ENCODE assay signal across 12 mouse cellular contexts in the genomic region with DNA sequence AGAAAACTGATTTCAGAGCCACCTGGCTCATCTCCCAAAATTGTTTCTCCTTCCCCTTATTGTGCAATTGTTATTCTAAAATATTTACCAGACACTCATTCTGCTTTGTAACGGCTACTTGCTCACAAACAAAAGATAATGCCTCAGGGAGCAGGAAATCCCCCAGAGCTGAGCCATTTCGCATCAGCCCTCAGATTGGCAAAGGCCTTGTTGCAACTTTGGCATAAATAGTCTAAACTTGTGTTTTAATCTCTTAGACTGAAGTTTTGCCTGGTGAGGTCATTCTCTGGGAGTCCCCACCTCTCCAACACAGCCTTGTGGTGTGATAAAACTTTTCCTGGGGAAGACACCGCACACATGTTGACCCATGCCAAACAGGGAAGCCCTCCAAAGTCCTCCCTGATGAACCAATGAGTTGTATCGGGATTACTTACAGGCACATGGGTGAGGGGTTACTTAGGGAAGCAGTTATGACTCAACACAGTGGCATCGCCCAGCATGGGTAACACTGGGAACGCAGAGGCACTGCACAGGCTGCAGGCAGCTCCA. TPM values are rescaled to one million over a fixed set of nuclear protein-coding genes. Genes with fewer than 3 reads are reported as not detected.
DNase-seq lines count a peak whose midpoint lies in the region; ATAC-seq lines count a peak whose summit lies in the region.
"Had no signal": no experiment of that assay in that cellular context is flagged by ENCODE, and none has a peak within 500 bp of the region (broad histone marks: within the 10 kb centered on the region; RNA-seq: fewer than 3 reads in every experiment).

No protein-coding gene starts in this region.

- peak; percentile 73; the same call in 1 of the 2 replicates for ATAC-seq in lung, embryonic 15.5 days (ENCODE audit: borderline replicate concordance, extremely low read depth, low FRiP score, low TSS enrichment)
- ATAC-seq in forebrain, embryonic 11.5 days (replicated peaks; ENCODE audit: low FRiP score) = no peak

- H3K4me1 ChIP-seq in lung, embryonic 15.5 days = peaks cover 5% of the 10 kb centered on the region; the same call in 1 of the 2 replicates
- no peaks in the 10 kb centered on the region for H3K4me1 ChIP-seq in forebrain, embryonic 11.5 days (replicated peaks; ENCODE audit: control insufficient read depth, insufficient read depth, low read length)
- H3K4me1 ChIP-seq: hindbrain, embryonic 12.5 days; neural tube, embryonic 12.5 days had no signal

- H3K4me2 ChIP-seq in lung, embryonic 15.5 days = no peak overlapping the region
- no peak overlapping the region for H3K4me2 ChIP-seq in forebrain, embryonic 11.5 days (ENCODE audit: low read depth, low read length, severe bottlenecking)
- H3K4me2 ChIP-seq: hindbrain, embryonic 12.5 days; neural tube, embryonic 12.5 days had no signal

- DNase-seq in lung, postnatal 14 days = no peak
- peak; percentile 83 for DNase-seq in NIH3T3 (ENCODE audit: low read depth)
- peak; percentile 36 to 51 for DNase-seq in heart, adult 18-20 months
- peak; percentile 21 for DNase-seq in lung, postnatal 25 days (ENCODE audit: low spot score)
- DNase-seq in forebrain, embryonic 11.5 days (ENCODE audit: low spot score) = no peak
- DNase-seq in embryo, embryonic 10 days (ENCODE audit: low spot score) = no peak
- DNase-seq in left cerebral cortex, postnatal 25 days (ENCODE audit: low spot score in 2 of 2) = no peak
- DNase-seq: kidney, postnatal 4 days had no signal

- H3K36me3 ChIP-seq in lung, embryonic 15.5 days = no peaks in the 10 kb centered on the region
- H3K36me3 ChIP-seq in forebrain, embryonic 11.5 days (ENCODE audit: control insufficient read depth, insufficient read depth, low read length) = no peaks in the 10 kb centered on the region
- H3K36me3 ChIP-seq: hindbrain, embryonic 12.5 days; neural tube, embryonic 12.5 days had no signal

- H3K27ac ChIP-seq in lung, embryonic 15.5 days = peak overlapping the region; percentile 64
- H3K27ac ChIP-seq in forebrain, embryonic 11.5 days (ENCODE audit: low read depth, low read length) = no peak overlapping the region
- H3K27ac ChIP-seq: hindbrain, embryonic 12.5 days; liver, embryonic 14.5 days; neural tube, embryonic 12.5 days had no signal

- no peaks in the 10 kb centered on the region for H3K27me3 ChIP-seq in lung, embryonic 15.5 days
- H3K27me3 ChIP-seq in forebrain, embryonic 11.5 days (ENCODE audit: control insufficient read depth, insufficient read depth, low read length) = no peaks in the 10 kb centered on the region
- H3K27me3 ChIP-seq: hindbrain, embryonic 12.5 days; neural tube, embryonic 12.5 days had no signal

- no peaks in the 10 kb centered on the region for H3K9me3 ChIP-seq in lung, embryonic 15.5 days
- no peaks in the 10 kb centered on the region for H3K9me3 ChIP-seq in forebrain, embryonic 11.5 days (ENCODE audit: control insufficient read depth, low read length)
- H3K9me3 ChIP-seq: hindbrain, embryonic 12.5 days; neural tube, embryonic 12.5 days had no signal

- intact Hi-C loops in left cerebral cortex, postnatal 25 days (cut with DNase I) = no loop called here

- H3K9ac ChIP-seq in lung, embryonic 15.5 days = no peak overlapping the region
- no peak overlapping the region for H3K9ac ChIP-seq in forebrain, embryonic 11.5 days (ENCODE audit: low read length)
- H3K9ac ChIP-seq: hindbrain, embryonic 12.5 days; liver, embryonic 14.5 days; neural tube, embryonic 12.5 days had no signal

- no peak overlapping the region for H3K4me3 ChIP-seq in lung, embryonic 15.5 days
- H3K4me3 ChIP-seq in forebrain, embryonic 11.5 days (ENCODE audit: low read depth, low read length) = no peak overlapping the region
- H3K4me3 ChIP-seq: hindbrain, embryonic 12.5 days; neural tube, embryonic 12.5 days had no signal

- 54% methylated on average over 6 of the region's 6 CpGs for WGBS in lung, embryonic 15.5 days
- 52% methylated on average over 6 of the region's 6 CpGs for WGBS in forebrain, embryonic 11.5 days

RNA-seq across cellular contexts. Expression of gene Sgo2a, which starts 6.6 kb away (rescaled TPM):
- 24.7 and 25.4 TPM in 2 replicates for polyA plus RNA-seq in lung, embryonic 15.5 days (2015; fragmentation: Nextera tagmentation; extraction: Ambion mirVana)
- total RNA-seq in heart, adult 18-20 months (2021) = 1 to 10 TPM; 3.5 to 5.1 TPM
- 28.0 and 31.0 TPM in 2 replicates for polyA plus RNA-seq in forebrain, embryonic 11.5 days (2014; fragmentation: Nextera tagmentation; extraction: Ambion mirVana)
- total RNA-seq in left cerebral cortex, postnatal 25 days (2021) = under 1 TPM; 0.41 to 0.46 TPM

RNA-seq across cellular contexts. Expression of gene Kctd18, which starts 29.6 kb away (rescaled TPM):
- 16.8 and 17.7 TPM in 2 replicates for polyA plus RNA-seq in lung, embryonic 15.5 days (2015; fragmentation: Nextera tagmentation; extraction: Ambion mirVana)
- total RNA-seq in heart, adult 18-20 months (2021) = 1 to 10 TPM; 5.9 to 7.7 TPM
- 19.5 TPM in 2 replicates for polyA plus RNA-seq in forebrain, embryonic 11.5 days (2014; fragmentation: Nextera tagmentation; extraction: Ambion mirVana)
- total RNA-seq in left cerebral cortex, postnatal 25 days (2021) = 10 to 100 TPM; 15.7 to 16.0 TPM

RNA-seq across cellular contexts. Expression of gene Aox1, which starts 40.6 kb away (rescaled TPM):
- polyA plus RNA-seq in lung, embryonic 15.5 days (2015; fragmentation: Nextera tagmentation; extraction: Ambion mirVana) = 0.72 and 0.77 TPM in 2 replicates
- total RNA-seq in heart, adult 18-20 months (2021) = 10 to 100 TPM in 1 of 2 experiments, 1 to 10 TPM in 1; 8.6 to 14.3 TPM
- polyA plus RNA-seq in forebrain, embryonic 11.5 days (2014; fragmentation: Nextera tagmentation; extraction: Ambion mirVana) = 0.12 and 0.16 TPM in 2 replicates
- total RNA-seq in left cerebral cortex, postnatal 25 days (2021) = 1 to 10 TPM; 2.3 to 2.6 TPM

Comparison
In these comparisons a context has a peak if more than half of its experiments do, and no peak if none do; other contexts are left out.
1. DNase-seq: peak in NIH3T3 (single experiment), heart, adult 18-20 months (2 of 2) and lung, postnatal 25 days (single experiment); none in lung, postnatal 14 days (single experiment), forebrain, embryonic 11.5 days (single experiment), embryo, embryonic 10 days (single experiment) and left cerebral cortex, postnatal 25 days (0 of 2).